Mouse (Mus musculus) E14TG2a.4 (cell line): ENCODE results near the gene Shank2.

Experiments
- CTCF ChIP-seq: conservative IDR thresholded peaks from 2 replicates; pipeline ENCODE4 v1.5.1; 2014; ENCODE audit warnings: low read length
- NANOG ChIP-seq: IDR thresholded peaks from 2 replicates; pipeline ENCODE4 v1.6.1; 2014; ENCODE audit warnings: borderline replicate concordance, low read length, mixed read lengths
- POU5F1 ChIP-seq: IDR thresholded peaks from 2 replicates; pipeline ENCODE4 v1.6.1; 2014; ENCODE audit warnings: low read length, borderline replicate concordance

DNA sequence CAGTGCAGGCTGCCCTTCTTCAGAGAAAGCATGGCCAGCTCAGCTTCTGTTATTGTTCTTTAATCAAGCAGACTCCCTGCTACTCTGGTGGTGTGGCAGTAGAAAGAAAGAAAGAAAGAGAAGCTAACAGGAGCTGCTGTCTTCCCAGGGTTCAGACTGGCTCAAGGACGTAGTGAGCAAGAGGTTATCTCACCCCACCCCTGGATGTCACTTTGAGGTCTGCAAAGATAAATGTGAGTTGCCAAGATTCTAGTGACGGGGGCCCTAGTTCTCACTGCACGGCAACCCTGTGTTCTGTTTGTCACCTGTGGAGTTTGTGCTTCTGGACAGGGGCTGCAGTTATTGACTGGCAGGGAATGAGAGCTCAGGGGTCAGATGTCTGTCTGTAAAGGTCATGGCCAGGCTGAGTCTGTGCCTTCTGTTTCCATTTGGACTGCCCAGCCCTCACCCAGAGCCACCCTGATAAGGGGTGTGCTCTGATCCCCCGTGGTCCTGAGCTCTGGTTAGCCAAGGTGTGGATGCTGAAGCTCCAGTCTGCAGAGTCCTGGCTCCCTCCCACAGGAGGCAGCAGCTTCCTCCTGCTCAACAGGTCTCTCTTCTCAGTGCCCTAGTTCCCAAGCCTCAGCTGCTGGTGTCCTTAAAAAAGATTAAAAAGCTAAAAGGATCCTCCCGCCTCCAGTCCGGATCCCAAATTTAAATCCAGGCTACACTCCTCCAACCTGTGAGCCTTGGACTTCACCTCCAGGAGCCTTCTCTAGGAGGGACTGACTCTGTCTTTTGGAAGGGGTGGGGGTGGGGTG, 238.0 kb downstream of the Shank2 start:
- TF ChIP-seq CTCF: no peak
- no peak for TF ChIP-seq NANOG
- TF ChIP-seq POU5F1: no peak
